Mouse (Mus musculus) heart, embryonic 10.5 days (tissue): ENCODE data around the gene Cspg4. TPM values are rescaled to one million over a fixed set of nuclear protein-coding genes. Genes with fewer than 3 reads are reported as not detected.
"Not testable (repeated sequence)": the region's sequence is repeated elsewhere in the genome, so short reads cannot be mapped to it uniquely, and the experiment has no call there.

ENCODE experiments used
- DNase-seq: peaks from one replicate; pipeline ENCODE4 v3.0.0-alpha.2; 2017; ENCODE audit warnings: low spot score
- H3K27ac ChIP-seq: fragments of 300-500 bp; sonication (generic); 2 replicates; pipeline ENCODE4 v1.5.1; 2016; ENCODE audit warnings: mild to moderate bottlenecking
- H3K27me3 ChIP-seq: fragments of 300-500 bp; sonication (generic); 2 replicates; pipeline ENCODE4 v1.6.1; 2016; ENCODE audit warnings: mild to moderate bottlenecking; ENCODE audit not compliant: poor library complexity, insufficient read depth, severe bottlenecking
- H3K36me3 ChIP-seq: fragments of 300-500 bp; sonication (generic); 2 replicates; pipeline ENCODE4 v1.6.1; 2016; ENCODE audit warnings: mild to moderate bottlenecking, moderate library complexity
- H3K4me1 ChIP-seq: fragments of 300-500 bp; sonication (generic); 2 replicates; pipeline ENCODE4 v1.6.1; 2016; ENCODE audit warnings: mild to moderate bottlenecking
- H3K4me3 ChIP-seq: fragments of 300-500 bp; sonication (generic); 2 replicates; pipeline ENCODE4 v1.5.1; 2016; ENCODE audit warnings: mild to moderate bottlenecking, moderate library complexity
- H3K9me3 ChIP-seq: fragments of 300-500 bp; sonication (generic); 2 replicates; pipeline ENCODE4 v1.6.1; 2016; ENCODE audit warnings: mild to moderate bottlenecking, moderate library complexity
- WGBS: fragments of 180-500 bp; shearing (Covaris S2); methylation state at CpG from one replicate; pipeline ENCODE4 v1.1.7; 2016; 5-methylcytosine and 5-hydroxymethylcytosine counted together
- polyA plus RNA-seq: library from polyadenylated mRNA; unstranded; fragments of >200 nt; fragmentation: Nextera tagmentation; extraction: Ambion mirVana; gene quantifications from 2 replicates; pipeline ENCODE4 v1.2.1, GENCODE M21; 2016

The Cspg4 gene
- polyA plus RNA-seq, 1 experiment from 2014 or later, result 22.5 TPM

DNA sequence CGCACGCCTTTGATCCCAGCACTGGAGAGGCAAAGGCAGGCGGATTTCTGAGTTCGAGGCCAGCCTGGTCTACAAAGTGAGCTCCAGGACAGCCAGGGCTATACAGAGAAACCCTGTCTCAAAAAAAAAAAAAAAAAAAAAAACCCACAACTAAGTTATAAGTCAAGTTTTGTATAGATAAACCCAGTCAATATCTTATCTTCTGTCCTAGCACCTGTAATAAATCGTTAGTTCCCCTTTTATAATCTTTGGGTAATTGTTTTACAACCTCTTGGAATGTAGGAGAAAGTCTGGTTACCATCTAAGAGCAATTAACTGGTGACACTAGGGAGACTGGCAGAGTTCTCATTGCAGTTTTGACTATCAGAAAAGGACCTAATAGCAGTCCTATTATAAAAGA lies 83.9 kb downstream of the Cspg4 start:
- H3K27ac ChIP-seq, H3K4me1 ChIP-seq, H3K9me3 ChIP-seq, H3K27me3 ChIP-seq, H3K4me3 ChIP-seq, DNase-seq, H3K36me3 ChIP-seq: not testable (repeated sequence)
- 82% methylated on average over 5 of the region's 5 CpGs for WGBS

Other genes with a start within 250 kb of the Cspg4 start
- 0.92 and 2.3 TPM in 2 replicates for gene Lingo1, start 68.6 kb upstream of the Cspg4 start, polyA plus RNA-seq
- 0.64 and 1.4 TPM in 2 replicates for gene Odf3l1, start 354 bp upstream of the Cspg4 start, polyA plus RNA-seq
- 8.0 and 8.1 TPM in 2 replicates for gene Snx33, start 63.3 kb downstream of the Cspg4 start, polyA plus RNA-seq
- gene Imp3, start 72.4 kb downstream of the Cspg4 start, polyA plus RNA-seq, result 54.8 and 65.1 TPM in 2 replicates
- gene Snupn, start 85.8 kb downstream of the Cspg4 start, polyA plus RNA-seq, result 24.4 and 27.4 TPM in 2 replicates
- 15.6 and 23.4 TPM in 2 replicates for gene Ptpn9, start 129.9 kb downstream of the Cspg4 start, polyA plus RNA-seq
- gene Sin3a, start 207.0 kb downstream of the Cspg4 start, polyA plus RNA-seq, result 36.2 and 38.1 TPM in 2 replicates